Mouse (Mus musculus) liver, postnatal 0 days (tissue): ENCODE data around the gene Disp1.

Source experiments
- CTCF ChIP-seq: sonication (generic); IDR thresholded peaks from 2 replicates; pipeline ENCODE4 v1.5.1; 2016; ENCODE audit warnings: antibody characterized with exemption, low read depth
- EP300 ChIP-seq: IDR thresholded peaks from 2 replicates; pipeline ENCODE4 v1.6.1; 2016; ENCODE audit warnings: antibody characterized with exemption, low read depth, mild to moderate bottlenecking

- no peak for TF ChIP-seq CTCF
- no peak for TF ChIP-seq EP300
Measured at GRCm38 (mm10) chr1:183163512-183164189, 57.7 kb downstream of the Disp1 start.
